Mouse (Mus musculus): ENCODE measurements around the gene Ptger4. TPM values are rescaled to one million over a fixed set of nuclear protein-coding genes. Genes with fewer than 3 reads are reported as not detected.
"Not testable (repeated sequence)": the region's sequence is repeated elsewhere in the genome, so short reads cannot be mapped to it uniquely, and the experiment has no call there.

Gene Ptger4
- polyA plus RNA-seq, 1 experiment from 2014 or later: 2.4 TPM

- Histone ChIP-seq H3K36me3 (no peaks in the 10 kb centered on the region), H3K4me1 (no peaks in the 10 kb centered on the region), H3K9ac (no peak overlapping the region), H3K4me2 (replicated peaks) (no peak overlapping the region), H3K9me3 (replicated peaks) (no peaks in the 10 kb centered on the region), H3K27ac (no peak overlapping the region), H3K4me3 (no peak overlapping the region), H3K27me3 (peaks cover 8% of the 10 kb centered on the region; the same call in 1 of the 2 replicates)
- 49% methylated on average over 8 of the region's 8 CpGs for WGBS
- ATAC-seq (ENCODE audit: low FRiP score): no peak
Measured at GRCm38 (mm10) chr15:5235527-5235926, 8.5 kb downstream of the Ptger4 start.

GRCm38 (mm10) chr15:5234659-5235058, 9.3 kb downstream of the Ptger4 start:
- ATAC-seq (ENCODE audit: low FRiP score): no peak
- Histone ChIP-seq H3K9me3 (replicated peaks) (no peaks in the 10 kb centered on the region), H3K4me3 (no peak overlapping the region), H3K27ac (no peak overlapping the region), H3K4me2 (replicated peaks) (no peak overlapping the region), H3K9ac (no peak overlapping the region), H3K27me3 (no peaks in the 10 kb centered on the region), H3K4me1 (no peaks in the 10 kb centered on the region), H3K36me3 (no peaks in the 10 kb centered on the region)
- 86% methylated on average over 16 of the region's 16 CpGs for WGBS

GRCm38 (mm10) chr15:5230746-5231145, 13.2 kb downstream of the Ptger4 start:
- not testable (repeated sequence) for H3K9me3 ChIP-seq (replicated peaks); ATAC-seq (ENCODE audit: low FRiP score)

GRCm38 (mm10) chr15:5220491-5220890, 23.5 kb downstream of the Ptger4 start:
- no peak overlapping the region for H3K4me2 ChIP-seq (replicated peaks)
- 92% methylated on average over 6 of the region's 6 CpGs for WGBS
- H3K36me3 ChIP-seq: peaks cover 4% of the 10 kb centered on the region; the same call in 1 of the 2 replicates
- no peaks in the 10 kb centered on the region for H3K4me1 ChIP-seq
- no peak overlapping the region for H3K9ac ChIP-seq
- H3K27ac ChIP-seq: no peak overlapping the region
- no peak for ATAC-seq (ENCODE audit: low FRiP score)
- H3K4me3 ChIP-seq: no peak overlapping the region
- H3K27me3 ChIP-seq: no peaks in the 10 kb centered on the region
- no peaks in the 10 kb centered on the region for H3K9me3 ChIP-seq (replicated peaks)

More at GRCm38 (mm10) chr15:5230746-5231145, 13.2 kb downstream of the Ptger4 start:
- H3K27ac ChIP-seq; H3K9ac ChIP-seq; H3K4me3 ChIP-seq; H3K36me3 ChIP-seq; H3K4me1 ChIP-seq; H3K4me2 ChIP-seq (replicated peaks); H3K27me3 ChIP-seq: not testable (repeated sequence)
- 87% methylated on average over 10 of the region's 10 CpGs for WGBS

GRCm38 (mm10) chr15:5209116-5209515, 34.9 kb downstream of the Ptger4 start:
- no peak overlapping the region for H3K4me2 ChIP-seq (replicated peaks)
- ATAC-seq (ENCODE audit: low FRiP score): no peak

GRCm38 (mm10) chr15:5205222-5205621, 38.8 kb downstream of the Ptger4 start:
- ATAC-seq (ENCODE audit: low FRiP score): no peak
- Histone ChIP-seq H3K27me3 (no peaks in the 10 kb centered on the region), H3K36me3 (no peaks in the 10 kb centered on the region), H3K9ac (no peak overlapping the region), H3K4me1 (no peaks in the 10 kb centered on the region), H3K4me3 (no peak overlapping the region), H3K27ac (no peak overlapping the region), H3K9me3 (replicated peaks) (no peaks in the 10 kb centered on the region), H3K4me2 (replicated peaks) (no peak overlapping the region)
- 88% methylated on average over 9 of the region's 9 CpGs for WGBS

More at GRCm38 (mm10) chr15:5209116-5209515, 34.9 kb downstream of the Ptger4 start:
- Histone ChIP-seq H3K9ac (no peak overlapping the region), H3K4me1 (no peaks in the 10 kb centered on the region), H3K27me3 (no peaks in the 10 kb centered on the region), H3K36me3 (0 out of 2 replicates have a peak, but pooled peaks cover 5% of the 10 kb centered on the region), H3K27ac (no peak overlapping the region), H3K9me3 (replicated peaks) (no peaks in the 10 kb centered on the region), H3K4me3 (no peak overlapping the region)
- 98% methylated on average over 3 of the region's 3 CpGs for WGBS

GRCm38 (mm10) chr15:5196691-5197090, 47.3 kb downstream of the Ptger4 start:
- Histone ChIP-seq H3K4me1 (no peaks in the 10 kb centered on the region), H3K36me3 (0 out of 2 replicates have a peak, but pooled peaks cover 3% of the 10 kb centered on the region), H3K27ac (no peak overlapping the region), H3K4me3 (no peak overlapping the region), H3K4me2 (replicated peaks) (no peak overlapping the region), H3K9me3 (replicated peaks) (no peaks in the 10 kb centered on the region), H3K9ac (no peak overlapping the region), H3K27me3 (no peaks in the 10 kb centered on the region)
- WGBS: 63% methylated on average over 4 of the region's 4 CpGs
- no peak for ATAC-seq (ENCODE audit: low FRiP score)

- Histone ChIP-seq H3K27me3 (no peaks in the 10 kb centered on the region), H3K9ac (no peak overlapping the region), H3K4me3 (no peak overlapping the region), H3K4me1 (no peaks in the 10 kb centered on the region), H3K27ac (no peak overlapping the region), H3K4me2 (replicated peaks) (no peak overlapping the region), H3K36me3 (0 out of 2 replicates have a peak, but pooled peaks cover 5% of the 10 kb centered on the region), H3K9me3 (replicated peaks) (no peaks in the 10 kb centered on the region)
- 63% methylated on average over 4 of the region's 4 CpGs for WGBS
- ATAC-seq (ENCODE audit: low FRiP score): no peak
Measured at GRCm38 (mm10) chr15:5195987-5196514, 47.9 kb downstream of the Ptger4 start.

- 85% methylated on average over 9 of the region's 9 CpGs for WGBS
- Histone ChIP-seq H3K27ac (no peak overlapping the region), H3K4me1 (no peaks in the 10 kb centered on the region), H3K9ac (no peak overlapping the region), H3K36me3 (peaks cover 12% of the 10 kb centered on the region; the same call in 1 of the 2 replicates), H3K4me3 (no peak overlapping the region), H3K4me2 (replicated peaks) (no peak overlapping the region), H3K27me3 (no peaks in the 10 kb centered on the region), H3K9me3 (replicated peaks) (no peaks in the 10 kb centered on the region)
- no peak for ATAC-seq (ENCODE audit: low FRiP score)
Measured at GRCm38 (mm10) chr15:5194931-5195330, 49.1 kb downstream of the Ptger4 start.

GRCm38 (mm10) chr15:5194446-5194845, 49.5 kb downstream of the Ptger4 start:
- H3K4me2 ChIP-seq (replicated peaks): no peak overlapping the region
- H3K9ac ChIP-seq: no peak overlapping the region
- no peak overlapping the region for H3K4me3 ChIP-seq
- H3K36me3 ChIP-seq: peaks cover 17% of the 10 kb centered on the region; the same call in 1 of the 2 replicates
- H3K27ac ChIP-seq: no peak overlapping the region
- WGBS: 92% methylated on average over 6 of the region's 6 CpGs
- H3K27me3 ChIP-seq: no peaks in the 10 kb centered on the region
- no peak for ATAC-seq (ENCODE audit: low FRiP score)
- no peaks in the 10 kb centered on the region for H3K9me3 ChIP-seq (replicated peaks)
- H3K4me1 ChIP-seq: no peaks in the 10 kb centered on the region

- ATAC-seq (ENCODE audit: low FRiP score): no peak
Measured at GRCm38 (mm10) chr15:5193833-5194232, 50.2 kb downstream of the Ptger4 start.

GRCm38 (mm10) chr15:5189504-5190093, 54.4 kb downstream of the Ptger4 start:
- peaks cover 15% of the 10 kb centered on the region; the same call in 1 of the 2 replicates for H3K36me3 ChIP-seq
- no peaks in the 10 kb centered on the region for H3K9me3 ChIP-seq (replicated peaks)
- H3K27me3 ChIP-seq: no peaks in the 10 kb centered on the region
- no peak overlapping the region for H3K4me2 ChIP-seq (replicated peaks)
- ATAC-seq (ENCODE audit: low FRiP score): no peak
- H3K4me3 ChIP-seq: no peak overlapping the region
- 74% methylated on average over 10 of the region's 10 CpGs for WGBS
- H3K27ac ChIP-seq: no peak overlapping the region
- no peak overlapping the region for H3K9ac ChIP-seq
- H3K4me1 ChIP-seq: peaks cover 15% of the 10 kb centered on the region

More at GRCm38 (mm10) chr15:5193833-5194232, 50.2 kb downstream of the Ptger4 start:
- H3K9me3 ChIP-seq (replicated peaks): no peaks in the 10 kb centered on the region
- H3K27ac ChIP-seq: no peak overlapping the region
- no peaks in the 10 kb centered on the region for H3K4me1 ChIP-seq
- H3K4me2 ChIP-seq (replicated peaks): no peak overlapping the region
- WGBS: 83% methylated on average over 3 of the region's 3 CpGs
- peaks cover 17% of the 10 kb centered on the region; the same call in 1 of the 2 replicates for H3K36me3 ChIP-seq
- H3K4me3 ChIP-seq: no peak overlapping the region
- no peak overlapping the region for H3K9ac ChIP-seq
- no peaks in the 10 kb centered on the region for H3K27me3 ChIP-seq

GRCm38 (mm10) chr15:5188029-5188428, 56.0 kb downstream of the Ptger4 start:
- Histone ChIP-seq H3K27me3 (no peaks in the 10 kb centered on the region), H3K9ac (no peak overlapping the region), H3K27ac (no peak overlapping the region), H3K4me3 (no peak overlapping the region), H3K4me2 (replicated peaks) (no peak overlapping the region), H3K36me3 (peaks cover 15% of the 10 kb centered on the region; the same call in 1 of the 2 replicates), H3K9me3 (replicated peaks) (no peaks in the 10 kb centered on the region), H3K4me1 (peaks cover 21% of the 10 kb centered on the region)
- no peak for ATAC-seq (ENCODE audit: low FRiP score)
- WGBS: 89% methylated on average over 1 of the region's 1 CpGs

Measured in hindbrain, embryonic 12.5 days (tissue).